Mouse (Mus musculus) adrenal gland, postnatal 10 days (tissue): ENCODE data around the gene Intu. TPM values are rescaled to one million over a fixed set of nuclear protein-coding genes. Genes with fewer than 3 reads are reported as not detected.

Source experiments
- microRNA-seq: library from miRNA; unstranded; fragments of <30 nt; microRNA quantifications from one replicate; pipeline ENCODE4 v1.2.0, GENCODE M21; 2021
- total RNA-seq, 2 experiments: library from RNA; stranded (reverse); gene quantifications; 2 replicates each; pipeline ENCODE4 v1.2.3; 2021

Intu gene
- total RNA-seq, 2 experiments from 2014 or later, result 2.6 to 2.8 TPM

Small RNA genes within 50 kb of the gene (microRNA-seq; reads per million reads assigned to microRNA genes)
- gene Gm23810, result not detected

Other genes with a start within 250 kb of the Intu start
- gene Slc25a31, start 177.6 kb downstream of the Intu start, total RNA-seq, result under 1 TPM; 0.12 to 0.21 TPM
- 10 to 100 TPM; 19.6 to 27.2 TPM for gene Hspa4l, start 213.2 kb downstream of the Intu start, total RNA-seq